Mouse (Mus musculus): ENCODE results near the gene B3gnt2.

B3gnt2 gene

GRCm38 (mm10) chr11:22871628-22872306, 11.0 kb upstream of the B3gnt2 start:
- DNase-seq (ENCODE audit: low spot score in 2 of 2), result no peak

- DNase-seq (ENCODE audit: low spot score in 2 of 2), result no peak
These were observed 7.8 kb upstream of the B3gnt2 start for GRCm38 (mm10) chr11:22868582-22868981.

GRCm38 (mm10) chr11:22867691-22868090, 6.9 kb upstream of the B3gnt2 start:
- DNase-seq (ENCODE audit: low spot score in 2 of 2), result no peak

- no peak for DNase-seq (ENCODE audit: low spot score in 2 of 2)
These were observed 5.0 kb upstream of the B3gnt2 start for GRCm38 (mm10) chr11:22865635-22866246.

- DNase-seq (ENCODE audit: low spot score in 2 of 2), result no peak
These were observed 3.7 kb upstream of the B3gnt2 start for GRCm38 (mm10) chr11:22864305-22865060.

DNA sequence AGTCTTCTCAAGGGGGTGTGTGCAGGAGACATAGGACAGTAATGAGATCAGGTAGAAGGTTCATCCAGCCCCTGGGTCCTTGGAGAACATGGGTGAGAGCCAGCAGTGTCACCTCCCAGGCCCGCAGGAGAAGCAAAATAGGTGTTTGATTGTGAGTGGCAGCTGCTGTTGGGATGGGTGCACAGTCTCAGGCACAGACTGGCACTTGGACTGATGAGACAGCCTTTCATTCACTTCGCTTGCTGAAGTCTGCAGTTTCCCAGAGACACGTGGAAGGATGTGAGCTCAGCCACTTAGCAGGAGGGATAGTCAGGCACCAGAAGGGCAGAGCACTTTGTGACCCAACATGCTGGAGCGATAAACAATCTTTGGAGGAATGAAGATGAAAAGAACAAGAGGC, 2.8 kb upstream of the B3gnt2 start:
- DNase-seq (ENCODE audit: low spot score in 2 of 2), result no peak

GRCm38 (mm10) chr11:22861315-22861714, 554 bp upstream of the B3gnt2 start:
- DNase-seq (ENCODE audit: low spot score in 2 of 2), result no peak

DNA sequence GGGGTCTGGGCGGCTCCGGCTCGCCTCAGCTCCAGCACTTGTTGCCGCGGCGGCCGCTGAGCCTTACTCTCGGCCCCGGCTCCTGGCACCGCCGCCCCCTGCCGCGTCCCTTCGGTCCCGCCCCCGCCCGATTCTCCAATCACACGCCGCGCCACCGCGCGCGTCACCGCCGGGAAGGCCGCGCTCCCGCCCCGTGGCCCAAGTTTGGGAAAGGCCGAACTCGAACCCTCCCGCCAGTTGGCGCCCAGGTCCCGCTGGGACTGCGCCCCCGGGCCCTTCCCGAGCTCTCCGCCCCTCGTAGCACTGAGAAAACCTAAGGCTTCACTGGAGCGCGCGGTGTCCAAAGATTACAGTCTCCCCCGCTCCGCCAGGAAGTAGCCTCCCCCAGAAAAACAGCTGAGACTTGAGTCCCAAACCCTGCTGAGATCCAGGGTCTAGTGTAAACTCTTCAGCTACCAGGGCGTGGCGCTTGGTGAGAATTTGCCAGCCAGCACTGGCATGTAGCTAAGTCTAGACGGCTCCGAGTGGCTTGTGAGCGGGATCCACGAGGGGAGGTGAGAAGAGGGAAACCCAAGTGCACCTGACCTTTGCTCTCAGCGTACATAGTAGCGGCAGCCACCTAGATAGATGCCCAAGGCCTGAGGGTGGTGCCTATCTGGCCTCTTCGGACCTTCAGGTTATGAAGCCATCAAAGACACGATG, 977 bp downstream of the B3gnt2 start:
- DNase-seq (ENCODE audit: low spot score in 2 of 2), result peak; percentile 85 to 94

- no peak for DNase-seq (ENCODE audit: low spot score in 2 of 2)
These were observed 1.5 kb downstream of the B3gnt2 start for GRCm38 (mm10) chr11:22859301-22859632.

- DNase-seq (ENCODE audit: low spot score in 2 of 2), result peak in 1 of 2 experiments; percentile 77
These were observed 2.1 kb downstream of the B3gnt2 start for GRCm38 (mm10) chr11:22858441-22859300.

DNA sequence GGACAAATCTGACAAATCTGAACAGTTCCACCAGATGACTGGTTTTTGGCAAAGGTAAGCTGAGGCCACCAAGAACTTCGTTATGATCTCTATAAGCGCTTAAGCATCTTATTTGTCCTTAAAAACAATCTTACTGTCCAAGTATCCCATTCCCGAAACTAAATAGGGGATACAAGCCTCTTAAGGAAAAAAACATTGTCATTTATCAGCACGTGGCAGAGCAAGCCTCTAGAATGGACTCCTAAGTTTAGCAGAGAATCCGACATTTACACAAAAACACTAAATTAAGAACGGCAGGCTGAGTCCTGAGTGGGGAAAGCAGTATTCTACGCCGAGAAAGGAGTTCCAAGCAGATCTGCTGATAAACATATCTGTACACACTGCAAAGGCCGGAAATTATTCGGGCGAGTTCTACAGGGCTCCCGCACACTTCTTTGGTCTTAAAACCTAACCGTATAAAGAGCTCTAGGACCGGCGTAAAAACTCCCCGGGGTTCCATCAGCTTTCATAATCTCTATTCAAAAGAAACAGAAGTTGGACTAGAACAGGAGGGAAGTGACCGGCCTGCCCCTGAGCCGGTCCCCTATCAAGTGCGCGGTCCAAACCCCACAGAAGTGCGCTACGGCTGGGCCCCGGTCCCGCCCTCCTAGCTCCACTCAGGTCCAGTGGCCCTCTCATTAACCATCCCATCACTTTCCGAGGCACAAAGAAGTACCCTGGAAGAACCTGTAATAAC, 2.9 kb downstream of the B3gnt2 start:
- DNase-seq (ENCODE audit: low spot score in 2 of 2), result peak in 1 of 2 experiments; percentile 77

GRCm38 (mm10) chr11:22857106-22857704, 3.6 kb downstream of the B3gnt2 start:
- DNase-seq (ENCODE audit: low spot score in 2 of 2), result no peak

GRCm38 (mm10) chr11:22856371-22856965, 4.3 kb downstream of the B3gnt2 start:
- no peak for DNase-seq (ENCODE audit: low spot score in 2 of 2)

DNA sequence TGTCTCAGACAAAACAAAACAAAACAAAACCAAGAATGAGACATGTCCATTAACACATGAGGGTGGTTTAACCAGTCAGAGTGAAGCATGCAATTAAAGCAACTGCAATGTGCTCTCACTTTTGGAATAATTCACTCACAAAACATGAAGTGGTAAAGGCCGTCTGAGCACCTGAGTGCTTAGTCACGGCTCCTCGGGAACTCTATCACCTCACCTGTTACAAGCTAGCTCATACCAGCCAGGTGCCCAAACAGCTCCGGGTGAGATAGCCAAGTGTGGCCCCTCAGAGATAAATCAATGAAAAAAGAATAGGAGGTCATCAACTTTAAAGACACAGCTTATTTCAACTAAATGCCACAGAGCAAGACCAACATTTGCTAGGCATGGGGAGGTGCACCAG, 6.2 kb downstream of the B3gnt2 start:
- DNase-seq (ENCODE audit: low spot score in 2 of 2), result no peak

DNA sequence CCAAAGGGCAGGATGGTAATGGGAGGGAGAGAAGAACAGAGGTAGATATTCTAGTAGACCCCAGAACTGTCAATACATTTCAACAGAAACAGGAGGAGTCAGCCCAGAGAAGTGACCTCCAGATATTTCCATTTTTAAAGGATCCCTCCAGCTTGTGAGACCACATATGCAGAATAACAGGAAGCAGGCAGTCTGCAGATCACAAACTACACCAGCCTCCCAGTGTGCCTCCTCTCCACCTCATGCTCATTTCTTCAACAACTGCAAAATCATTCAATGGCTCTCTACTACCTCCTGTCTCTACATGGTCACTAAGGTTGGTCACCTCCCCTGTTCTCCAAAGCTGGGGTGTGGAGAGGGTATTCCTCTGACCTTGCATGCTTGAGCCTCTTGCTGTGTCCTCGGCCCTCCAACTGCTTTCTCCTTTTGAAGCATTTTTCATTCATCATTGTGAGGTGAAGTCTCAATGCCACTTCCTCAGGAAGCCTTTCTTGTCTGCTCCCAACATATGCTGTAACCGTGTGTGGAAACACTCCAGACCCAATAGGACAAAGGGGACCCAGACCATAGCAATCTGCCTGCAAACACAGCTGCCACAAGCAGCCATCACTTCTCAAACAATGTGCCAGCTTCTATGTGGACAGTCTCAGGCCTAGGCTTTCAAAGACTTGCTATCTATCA, 7.1 kb downstream of the B3gnt2 start:
- DNase-seq (ENCODE audit: low spot score in 2 of 2), result no peak

DNA sequence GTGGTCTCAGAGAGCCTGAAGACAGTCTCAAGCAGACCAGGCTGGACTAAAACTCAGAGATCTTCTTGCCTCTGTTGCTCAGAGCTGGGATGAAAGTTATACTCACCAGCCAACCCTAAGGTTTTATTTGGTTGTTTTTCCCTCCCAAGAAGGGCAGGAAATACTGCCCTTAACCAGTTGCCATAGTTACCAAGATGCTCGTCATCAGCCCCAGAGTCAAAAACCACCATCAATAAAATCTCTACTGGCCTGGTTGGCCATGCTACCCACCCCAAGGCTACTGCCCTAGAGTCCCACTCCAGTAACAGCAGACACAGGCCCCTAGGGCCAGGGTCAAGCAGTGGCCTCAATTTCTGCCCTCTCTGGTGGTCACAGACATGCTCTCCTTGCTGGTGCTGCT, 8.3 kb downstream of the B3gnt2 start:
- no peak for DNase-seq (ENCODE audit: low spot score in 2 of 2)

DNA sequence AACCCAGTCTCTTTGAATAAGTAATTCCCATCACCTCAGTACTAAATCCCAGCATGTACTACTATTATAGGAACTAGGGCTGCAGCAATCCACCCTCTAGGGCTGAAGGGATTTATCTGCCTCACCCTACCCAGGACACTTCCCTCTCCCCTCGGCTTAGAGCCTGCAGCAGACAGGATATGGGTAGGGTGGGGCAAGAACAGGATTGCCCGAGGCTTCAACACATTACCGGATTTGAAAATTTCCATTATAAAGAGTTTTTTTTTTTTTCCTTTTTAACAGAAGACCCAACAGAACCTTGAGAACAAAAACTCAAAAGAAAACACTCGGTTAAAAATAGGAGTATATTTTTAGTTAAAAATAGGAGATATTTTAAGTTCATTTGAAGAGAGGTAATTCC, 9.3 kb downstream of the B3gnt2 start:
- no peak for DNase-seq (ENCODE audit: low spot score in 2 of 2)

GRCm38 (mm10) chr11:22850077-22850476, 10.7 kb downstream of the B3gnt2 start:
- DNase-seq (ENCODE audit: low spot score in 2 of 2), result no peak

DNA sequence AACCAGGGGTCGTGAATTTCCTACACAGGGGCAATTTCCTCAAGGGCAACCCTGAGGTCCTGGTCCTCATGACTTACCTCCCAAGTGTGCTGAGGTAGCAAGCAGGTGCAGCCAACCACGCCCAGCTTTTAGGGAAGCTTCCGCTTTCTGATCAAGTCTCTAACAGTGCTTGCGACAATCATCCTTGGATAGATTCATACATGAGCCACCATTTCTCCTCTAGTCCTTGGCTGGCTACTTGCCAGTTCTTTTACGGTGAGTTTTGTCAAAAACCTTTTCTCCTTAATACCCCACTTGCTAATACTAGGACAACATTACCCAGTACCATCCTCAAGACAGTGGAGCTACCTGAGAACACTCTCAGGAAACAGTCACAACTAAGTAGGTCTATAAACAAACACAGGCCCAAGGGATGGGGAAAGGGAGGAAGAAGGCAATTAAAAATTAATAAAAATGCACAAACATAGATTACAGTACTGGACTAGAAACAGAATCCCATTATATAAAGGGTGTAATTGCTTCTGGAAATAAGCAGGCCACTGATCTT, 12.0 kb downstream of the B3gnt2 start:
- peak in 1 of 2 experiments; percentile 65 for DNase-seq (ENCODE audit: low spot score in 2 of 2)
